Mouse (Mus musculus): ENCODE data around the gene Letm1. TPM values are rescaled to one million over a fixed set of nuclear protein-coding genes. Genes with fewer than 3 reads are reported as not detected.

Gene Letm1
- polyA plus RNA-seq, 1 experiment from 2014 or later: 39.5 TPM

- TF ChIP-seq CTCF (IDR thresholded peaks at IDR 0.05; ENCODE audit: low read depth): no peak
- no peak for TF ChIP-seq EP300 (optimal IDR thresholded peaks at IDR 0.05)
- no peak for DNase-seq (ENCODE audit: low spot score)
- peaks cover 5% of the 10 kb centered on the region for H3K4me1 ChIP-seq (replicated peaks; ENCODE audit: control insufficient read depth, insufficient read depth)
- 33% methylated on average over 4 of the region's 4 CpGs for WGBS
- H3K4me3 ChIP-seq (ENCODE audit: low read depth, low read length): no peak overlapping the region
- no peaks in the 10 kb centered on the region for H3K9me3 ChIP-seq (ENCODE audit: control insufficient read depth, low read length)
- no peak overlapping the region for H3K27ac ChIP-seq (replicated peaks)
- H3K27me3 ChIP-seq (ENCODE audit: control insufficient read depth, insufficient read depth, low read length): no peaks in the 10 kb centered on the region
- ATAC-seq (ENCODE audit: low FRiP score, low TSS enrichment): no peak
- H3K9ac ChIP-seq (ENCODE audit: low read length): no peak overlapping the region
- no peak overlapping the region for H3K4me2 ChIP-seq (replicated peaks; ENCODE audit: low read depth)
- no peaks in the 10 kb centered on the region for H3K36me3 ChIP-seq (ENCODE audit: control insufficient read depth, insufficient read depth, low read length)
Observed at GRCm38 (mm10) chr5:33707163-33707562, 75.5 kb downstream of the Letm1 start.

GRCm38 (mm10) chr5:33706350-33706629 is 76.3 kb downstream of the Letm1 start:
- no peak overlapping the region for H3K4me2 ChIP-seq (replicated peaks; ENCODE audit: low read depth)
- no peak overlapping the region for H3K9ac ChIP-seq (ENCODE audit: low read length)
- peak overlapping the region; percentile 53 for H3K27ac ChIP-seq (replicated peaks)
- ATAC-seq (ENCODE audit: low FRiP score, low TSS enrichment) (peak; percentile 22; the same call in 1 of the 2 replicates), DNase-seq (ENCODE audit: low spot score) (no peak)
- WGBS: 72% methylated on average over 1 of the region's 1 CpGs
- H3K27me3 ChIP-seq (ENCODE audit: control insufficient read depth, insufficient read depth, low read length): no peaks in the 10 kb centered on the region
- H3K4me1 ChIP-seq (replicated peaks; ENCODE audit: control insufficient read depth, insufficient read depth): peaks cover 5% of the 10 kb centered on the region
- no peaks in the 10 kb centered on the region for H3K9me3 ChIP-seq (ENCODE audit: control insufficient read depth, low read length)
- no peak for TF ChIP-seq CTCF (IDR thresholded peaks at IDR 0.05; ENCODE audit: low read depth)
- no peak for TF ChIP-seq EP300 (optimal IDR thresholded peaks at IDR 0.05)
- H3K36me3 ChIP-seq (ENCODE audit: control insufficient read depth, insufficient read depth, low read length): no peaks in the 10 kb centered on the region
- H3K4me3 ChIP-seq (ENCODE audit: low read depth, low read length): no peak overlapping the region

- no peak overlapping the region for H3K9ac ChIP-seq (ENCODE audit: low read length)
- H3K9me3 ChIP-seq (ENCODE audit: control insufficient read depth, low read length): no peaks in the 10 kb centered on the region
- peaks cover 5% of the 10 kb centered on the region for H3K4me1 ChIP-seq (replicated peaks; ENCODE audit: control insufficient read depth, insufficient read depth)
- 53% methylated on average over 9 of the region's 9 CpGs for WGBS
- peak; percentile 13; the same call in 1 of the 2 replicates for ATAC-seq (ENCODE audit: low FRiP score, low TSS enrichment)
- no peak overlapping the region for H3K4me2 ChIP-seq (replicated peaks; ENCODE audit: low read depth)
- H3K27me3 ChIP-seq (ENCODE audit: control insufficient read depth, insufficient read depth, low read length): no peaks in the 10 kb centered on the region
- H3K36me3 ChIP-seq (ENCODE audit: control insufficient read depth, insufficient read depth, low read length): no peaks in the 10 kb centered on the region
- DNase-seq (ENCODE audit: low spot score): no peak
- no peak overlapping the region for H3K4me3 ChIP-seq (ENCODE audit: low read depth, low read length)
- TF ChIP-seq CTCF (IDR thresholded peaks at IDR 0.05; ENCODE audit: low read depth) (no peak), EP300 (optimal IDR thresholded peaks at IDR 0.05) (no peak)
- peak overlapping the region; percentile 53 for H3K27ac ChIP-seq (replicated peaks)
Observed at GRCm38 (mm10) chr5:33705612-33706349, 76.8 kb downstream of the Letm1 start.

- Histone ChIP-seq H3K9me3 (ENCODE audit: control insufficient read depth, low read length) (no peaks in the 10 kb centered on the region), H3K9ac (ENCODE audit: low read length) (no peak overlapping the region), H3K4me1 (replicated peaks; ENCODE audit: control insufficient read depth, insufficient read depth) (peaks cover 5% of the 10 kb centered on the region), H3K4me3 (ENCODE audit: low read depth, low read length) (no peak overlapping the region), H3K36me3 (ENCODE audit: control insufficient read depth, insufficient read depth, low read length) (no peaks in the 10 kb centered on the region), H3K27ac (replicated peaks) (no peak overlapping the region), H3K27me3 (ENCODE audit: control insufficient read depth, insufficient read depth, low read length) (no peaks in the 10 kb centered on the region), H3K4me2 (replicated peaks; ENCODE audit: low read depth) (no peak overlapping the region)
- TF ChIP-seq EP300 (optimal IDR thresholded peaks at IDR 0.05) (no peak), CTCF (IDR thresholded peaks at IDR 0.05; ENCODE audit: low read depth) (no peak)
- ATAC-seq (ENCODE audit: low FRiP score, low TSS enrichment) (peak; percentile 14; the same call in 1 of the 2 replicates), DNase-seq (ENCODE audit: low spot score) (no peak)
- 22% methylated on average over 11 of the region's 11 CpGs for WGBS
Observed at GRCm38 (mm10) chr5:33704945-33705611, 77.5 kb downstream of the Letm1 start.

GRCm38 (mm10) chr5:33703999-33704398 is 78.6 kb downstream of the Letm1 start:
- Histone ChIP-seq H3K4me1 (replicated peaks; ENCODE audit: control insufficient read depth, insufficient read depth) (peaks cover 5% of the 10 kb centered on the region), H3K4me2 (replicated peaks; ENCODE audit: low read depth) (no peak overlapping the region), H3K9ac (ENCODE audit: low read length) (no peak overlapping the region), H3K27ac (replicated peaks) (no peak overlapping the region), H3K36me3 (ENCODE audit: control insufficient read depth, insufficient read depth, low read length) (no peaks in the 10 kb centered on the region), H3K4me3 (ENCODE audit: low read depth, low read length) (no peak overlapping the region), H3K9me3 (ENCODE audit: control insufficient read depth, low read length) (no peaks in the 10 kb centered on the region), H3K27me3 (ENCODE audit: control insufficient read depth, insufficient read depth, low read length) (no peaks in the 10 kb centered on the region)
- 53% methylated on average over 8 of the region's 8 CpGs for WGBS
- TF ChIP-seq EP300 (optimal IDR thresholded peaks at IDR 0.05) (no peak), CTCF (IDR thresholded peaks at IDR 0.05; ENCODE audit: low read depth) (no peak)
- DNase-seq (ENCODE audit: low spot score) (no peak), ATAC-seq (ENCODE audit: low FRiP score, low TSS enrichment) (no peak)

GRCm38 (mm10) chr5:33701832-33702231 is 80.8 kb downstream of the Letm1 start:
- Histone ChIP-seq H3K4me3 (ENCODE audit: low read depth, low read length) (no peak overlapping the region), H3K36me3 (ENCODE audit: control insufficient read depth, insufficient read depth, low read length) (no peaks in the 10 kb centered on the region), H3K9ac (ENCODE audit: low read length) (no peak overlapping the region), H3K9me3 (ENCODE audit: control insufficient read depth, low read length) (no peaks in the 10 kb centered on the region), H3K27ac (replicated peaks) (no peak overlapping the region), H3K27me3 (ENCODE audit: control insufficient read depth, insufficient read depth, low read length) (no peaks in the 10 kb centered on the region), H3K4me1 (replicated peaks; ENCODE audit: control insufficient read depth, insufficient read depth) (peaks cover 13% of the 10 kb centered on the region), H3K4me2 (replicated peaks; ENCODE audit: low read depth) (no peak overlapping the region)
- 75% methylated on average over 11 of the region's 11 CpGs for WGBS
- ATAC-seq (ENCODE audit: low FRiP score, low TSS enrichment) (no peak), DNase-seq (ENCODE audit: low spot score) (no peak)
- TF ChIP-seq EP300 (optimal IDR thresholded peaks at IDR 0.05): no peak
- no peak for TF ChIP-seq CTCF (IDR thresholded peaks at IDR 0.05; ENCODE audit: low read depth)
